Mouse (Mus musculus) retina, postnatal 1 day (tissue): ENCODE results near the gene Chd9.
"Not testable (repeated sequence)": the region's sequence is repeated elsewhere in the genome, so short reads cannot be mapped to it uniquely, and the experiment has no call there.

Source experiments
- DNase-seq: peaks from one replicate; pipeline ENCODE4 v3.0.0-alpha.2; 2012

Gene Chd9

GRCm38 (mm10) chr8:90908580-90909471, 80.7 kb downstream of the Chd9 start:
- peak; percentile 61 for DNase-seq

- DNase-seq = no peak
These were observed 95.2 kb downstream of the Chd9 start for GRCm38 (mm10) chr8:90923158-90923905.

GRCm38 (mm10) chr8:90928412-90928811, 100.3 kb downstream of the Chd9 start:
- no peak for DNase-seq

- not testable (repeated sequence) for DNase-seq
These were observed 102.0 kb downstream of the Chd9 start for GRCm38 (mm10) chr8:90930125-90930524.

- no peak for DNase-seq
These were observed 104.8 kb downstream of the Chd9 start for GRCm38 (mm10) chr8:90932934-90933333.

- DNase-seq = no peak
These were observed 106.6 kb downstream of the Chd9 start for GRCm38 (mm10) chr8:90934786-90935185.

- DNase-seq = peak; percentile 43
These were observed 108.7 kb downstream of the Chd9 start for GRCm38 (mm10) chr8:90936840-90937239.

GRCm38 (mm10) chr8:90938352-90938930, 110.3 kb downstream of the Chd9 start:
- DNase-seq = no peak

GRCm38 (mm10) chr8:90939867-90940266, 111.7 kb downstream of the Chd9 start:
- DNase-seq = no peak

GRCm38 (mm10) chr8:90943770-90944169, 115.6 kb downstream of the Chd9 start:
- DNase-seq = no peak

- peak; percentile 96 for DNase-seq
These were observed 126.9 kb downstream of the Chd9 start for GRCm38 (mm10) chr8:90954802-90955760.

GRCm38 (mm10) chr8:90955761-90956136, 127.6 kb downstream of the Chd9 start:
- DNase-seq = no peak

GRCm38 (mm10) chr8:90956390-90956789, 128.2 kb downstream of the Chd9 start:
- DNase-seq = no peak

- DNase-seq = no peak
These were observed 129.6 kb downstream of the Chd9 start for GRCm38 (mm10) chr8:90957711-90958110.

- DNase-seq = peak; percentile 26
These were observed 131.6 kb downstream of the Chd9 start for GRCm38 (mm10) chr8:90959721-90960120.

GRCm38 (mm10) chr8:90961603-90962002, 133.5 kb downstream of the Chd9 start:
- no peak for DNase-seq

- DNase-seq = peak; percentile 89
These were observed 135.9 kb downstream of the Chd9 start for GRCm38 (mm10) chr8:90964044-90964443.

- DNase-seq = no peak
These were observed 137.5 kb downstream of the Chd9 start for GRCm38 (mm10) chr8:90965467-90966170.

GRCm38 (mm10) chr8:90968307-90968706, 140.2 kb downstream of the Chd9 start:
- no peak for DNase-seq

GRCm38 (mm10) chr8:90976960-90977371, 148.8 kb downstream of the Chd9 start:
- no peak for DNase-seq

- DNase-seq = no peak
These were observed 150.6 kb downstream of the Chd9 start for GRCm38 (mm10) chr8:90978720-90979119.

GRCm38 (mm10) chr8:90979295-90979694, 151.1 kb downstream of the Chd9 start:
- no peak for DNase-seq
